Mouse (Mus musculus): Measurements from ENCODE around the gene Pdap1. TPM values are rescaled to one million over a fixed set of nuclear protein-coding genes. Genes with fewer than 3 reads are reported as not detected.
"Not testable (repeated sequence)": the region's sequence is repeated elsewhere in the genome, so short reads cannot be mapped to it uniquely, and the experiment has no call there.

Pdap1 gene
- polyA plus RNA-seq, 1 experiment from 2014 or later, result 66.2 TPM

DNA sequence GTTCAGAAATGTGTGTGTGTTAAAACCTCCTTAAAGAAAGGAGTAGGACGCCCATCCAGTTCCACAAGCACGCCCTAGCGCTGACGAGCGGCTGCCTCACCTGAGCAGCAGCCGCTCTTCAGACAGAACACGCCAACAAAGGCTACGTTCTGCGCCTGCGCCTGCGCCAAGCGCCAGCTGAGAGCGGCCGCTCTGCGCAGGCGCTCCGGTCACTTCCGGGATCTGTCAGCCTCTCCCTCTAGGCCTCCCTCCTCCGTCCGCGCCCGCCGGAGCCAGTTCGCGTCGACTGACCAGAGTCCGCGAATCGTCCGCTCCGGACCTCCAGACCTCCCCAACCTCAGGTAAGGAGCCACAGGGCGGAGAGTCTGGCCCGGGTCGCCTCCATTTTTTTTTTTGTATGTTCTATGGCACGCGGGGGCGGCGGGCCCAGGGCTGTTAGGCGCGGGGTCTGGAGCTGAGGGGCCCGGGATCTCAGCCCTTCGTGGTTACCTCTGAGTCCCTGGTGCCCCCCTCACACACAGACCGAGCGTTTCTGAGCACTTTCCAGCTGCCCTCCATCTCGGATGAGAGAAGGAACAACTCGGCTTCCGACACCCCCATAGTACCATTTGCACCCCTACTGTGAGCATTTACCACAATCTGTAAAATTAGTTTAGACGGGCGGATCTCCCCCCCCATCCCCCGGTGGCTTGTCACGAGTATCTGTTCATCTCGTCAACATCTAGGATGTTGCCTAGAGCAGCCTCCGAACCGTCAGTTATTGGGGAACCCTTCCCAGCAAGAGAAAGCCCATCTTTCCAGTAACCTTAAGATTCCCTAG is 56.2 kb downstream of the Pdap1 start, which contains the start of the genes Arpc1a and Kpna7:
Arpc1a (plus strand) TSS at position 199 of the 820 bp plus-strand sequence.
Kpna7 (minus strand) TSS at position 399 of the 820 bp plus-strand sequence.
- DNase-seq (ENCODE audit: low spot score), result peak; percentile 97

GRCm38 (mm10) chr5:145083201-145083600 is 56.8 kb downstream of the Pdap1 start:
- not testable (repeated sequence) for DNase-seq (ENCODE audit: low spot score)

GRCm38 (mm10) chr5:145081866-145082613 is 58.0 kb downstream of the Pdap1 start:
- DNase-seq (ENCODE audit: low spot score), result no peak

Other genes with a start within 250 kb of the Pdap1 start
- gene Smurf1, start 174.4 kb downstream of the Pdap1 start, polyA plus RNA-seq (2015; fragmentation: Nextera tagmentation; extraction: Ambion mirVana), result 7.7 and 10.0 TPM in 2 replicates
- gene Gm4871, start 107.5 kb downstream of the Pdap1 start, polyA plus RNA-seq (2015; fragmentation: Nextera tagmentation; extraction: Ambion mirVana), result not detected in 2 replicates
- gene 1700018F24Rik, start 97.2 kb downstream of the Pdap1 start, polyA plus RNA-seq (2015; fragmentation: Nextera tagmentation; extraction: Ambion mirVana), result 0.22 TPM in 1 of 2 replicates, not detected in the other
- gene Arpc1a, start 56.4 kb downstream of the Pdap1 start, polyA plus RNA-seq (2015; fragmentation: Nextera tagmentation; extraction: Ambion mirVana), result 148 and 153 TPM in 2 replicates
- 0.05 and 0.20 TPM in 2 replicates for gene Kpna7, start 56.2 kb downstream of the Pdap1 start, polyA plus RNA-seq (2015; fragmentation: Nextera tagmentation; extraction: Ambion mirVana)
- 563 and 603 TPM in 2 replicates for gene Arpc1b, start 26.0 kb downstream of the Pdap1 start, polyA plus RNA-seq (2015; fragmentation: Nextera tagmentation; extraction: Ambion mirVana)
- gene Bud31, start 124 bp upstream of the Pdap1 start, polyA plus RNA-seq (2015; fragmentation: Nextera tagmentation; extraction: Ambion mirVana), result 275 and 289 TPM in 2 replicates
- 12.4 and 12.8 TPM in 2 replicates for gene Ptcd1, start 26.9 kb upstream of the Pdap1 start, polyA plus RNA-seq (2015; fragmentation: Nextera tagmentation; extraction: Ambion mirVana)
- 56.4 and 58.2 TPM in 2 replicates for gene Cpsf4, start 27.0 kb upstream of the Pdap1 start, polyA plus RNA-seq (2015; fragmentation: Nextera tagmentation; extraction: Ambion mirVana)
- gene Atp5j2, start 51.8 kb upstream of the Pdap1 start, polyA plus RNA-seq (2015; fragmentation: Nextera tagmentation; extraction: Ambion mirVana), result 651 and 696 TPM in 2 replicates
- 17.2 and 18.7 TPM in 2 replicates for gene Zkscan14, start 61.6 kb upstream of the Pdap1 start, polyA plus RNA-seq (2015; fragmentation: Nextera tagmentation; extraction: Ambion mirVana)
- gene Zkscan5, start 64.3 kb upstream of the Pdap1 start, polyA plus RNA-seq (2015; fragmentation: Nextera tagmentation; extraction: Ambion mirVana), result 7.8 and 8.0 TPM in 2 replicates
- gene Zfp655, start 91.5 kb upstream of the Pdap1 start, polyA plus RNA-seq (2015; fragmentation: Nextera tagmentation; extraction: Ambion mirVana), result 34.2 and 36.4 TPM in 2 replicates
- 0.56 and 0.63 TPM in 2 replicates for gene Zscan25, start 140.3 kb upstream of the Pdap1 start, polyA plus RNA-seq (2015; fragmentation: Nextera tagmentation; extraction: Ambion mirVana)
- gene Cyp3a57, start 205.0 kb upstream of the Pdap1 start, polyA plus RNA-seq (2015; fragmentation: Nextera tagmentation; extraction: Ambion mirVana), result not detected in 2 replicates